Mouse (Mus musculus): Measurements from ENCODE around the gene Acvr1. TPM values are rescaled to one million over a fixed set of nuclear protein-coding genes. Genes with fewer than 3 reads are reported as not detected.

The Acvr1 gene
- polyA plus RNA-seq, 1 experiment from 2014 or later = 7.9 TPM

GRCm38 (mm10) chr2:58484284-58484965 lies 82.5 kb downstream of the Acvr1 start:
- no peak overlapping the region for H3K27ac ChIP-seq (ENCODE audit: low read depth, low read length)
- H3K9me3 ChIP-seq (ENCODE audit: control insufficient read depth, low read length) = no peaks in the 10 kb centered on the region
- WGBS = 71% methylated on average over 7 of the region's 7 CpGs
- H3K4me3 ChIP-seq (ENCODE audit: low read length) = no peak overlapping the region
- ATAC-seq (ENCODE audit: low FRiP score, low TSS enrichment) = no peak
- peaks cover 7% of the 10 kb centered on the region; the same call in 1 of the 2 replicates for H3K4me1 ChIP-seq (ENCODE audit: control insufficient read depth, insufficient read depth, low read length)
- H3K27me3 ChIP-seq (ENCODE audit: control insufficient read depth, insufficient read depth, low read length) = no peaks in the 10 kb centered on the region
- H3K4me2 ChIP-seq (replicated peaks; ENCODE audit: low read depth, low read length) = no peak overlapping the region
- H3K9ac ChIP-seq (ENCODE audit: low read depth, low read length) = no peak overlapping the region
- peaks cover 2% of the 10 kb centered on the region; the same call in 1 of the 2 replicates for H3K36me3 ChIP-seq (ENCODE audit: control insufficient read depth, insufficient read depth, low read length)

GRCm38 (mm10) chr2:58481450-58482100 lies 85.4 kb downstream of the Acvr1 start:
- Histone ChIP-seq H3K9me3 (ENCODE audit: control insufficient read depth, low read length) (no peaks in the 10 kb centered on the region), H3K4me1 (ENCODE audit: control insufficient read depth, insufficient read depth, low read length) (peaks cover 7% of the 10 kb centered on the region; the same call in 1 of the 2 replicates), H3K36me3 (ENCODE audit: control insufficient read depth, insufficient read depth, low read length) (peaks cover 3% of the 10 kb centered on the region; the same call in 1 of the 2 replicates), H3K27me3 (ENCODE audit: control insufficient read depth, insufficient read depth, low read length) (no peaks in the 10 kb centered on the region), H3K27ac (ENCODE audit: low read depth, low read length) (no peak overlapping the region), H3K4me3 (ENCODE audit: low read length) (no peak overlapping the region), H3K9ac (ENCODE audit: low read depth, low read length) (no peak overlapping the region), H3K4me2 (replicated peaks; ENCODE audit: low read depth, low read length) (no peak overlapping the region)
- WGBS = 68% methylated on average over 9 of the region's 9 CpGs
- ATAC-seq (ENCODE audit: low FRiP score, low TSS enrichment) = no peak

DNA sequence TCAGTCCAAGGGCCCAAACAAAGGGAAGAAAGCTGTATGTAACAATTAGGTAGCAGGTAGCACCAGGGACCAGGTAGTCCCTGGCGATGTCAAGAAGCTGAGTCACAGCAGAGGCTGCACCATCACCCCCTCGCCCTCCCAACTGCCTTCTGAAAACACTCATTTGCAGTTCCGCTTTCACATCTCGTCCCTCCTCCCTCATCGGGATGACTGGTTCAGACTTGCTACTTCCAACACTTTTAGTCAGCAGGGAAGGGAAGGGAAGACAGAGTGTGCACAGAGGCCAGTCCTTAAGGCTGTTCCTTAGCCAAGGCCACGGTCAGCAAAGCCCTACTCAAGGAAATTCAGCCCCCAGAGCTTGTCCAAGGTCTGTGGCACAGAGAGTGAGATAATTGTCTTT lies 86.2 kb downstream of the Acvr1 start:
- Histone ChIP-seq H3K4me1 (ENCODE audit: control insufficient read depth, insufficient read depth, low read length) (peaks cover 4% of the 10 kb centered on the region; the same call in 1 of the 2 replicates), H3K4me2 (replicated peaks; ENCODE audit: low read depth, low read length) (no peak overlapping the region), H3K4me3 (ENCODE audit: low read length) (no peak overlapping the region), H3K9ac (ENCODE audit: low read depth, low read length) (no peak overlapping the region), H3K27ac (ENCODE audit: low read depth, low read length) (no peak overlapping the region), H3K9me3 (ENCODE audit: control insufficient read depth, low read length) (no peaks in the 10 kb centered on the region), H3K27me3 (ENCODE audit: control insufficient read depth, insufficient read depth, low read length) (no peaks in the 10 kb centered on the region), H3K36me3 (ENCODE audit: control insufficient read depth, insufficient read depth, low read length) (peaks cover 8% of the 10 kb centered on the region; the same call in 1 of the 2 replicates)
- 66% methylated on average over 6 of the region's 6 CpGs for WGBS
- no peak for ATAC-seq (ENCODE audit: low FRiP score, low TSS enrichment)

DNA sequence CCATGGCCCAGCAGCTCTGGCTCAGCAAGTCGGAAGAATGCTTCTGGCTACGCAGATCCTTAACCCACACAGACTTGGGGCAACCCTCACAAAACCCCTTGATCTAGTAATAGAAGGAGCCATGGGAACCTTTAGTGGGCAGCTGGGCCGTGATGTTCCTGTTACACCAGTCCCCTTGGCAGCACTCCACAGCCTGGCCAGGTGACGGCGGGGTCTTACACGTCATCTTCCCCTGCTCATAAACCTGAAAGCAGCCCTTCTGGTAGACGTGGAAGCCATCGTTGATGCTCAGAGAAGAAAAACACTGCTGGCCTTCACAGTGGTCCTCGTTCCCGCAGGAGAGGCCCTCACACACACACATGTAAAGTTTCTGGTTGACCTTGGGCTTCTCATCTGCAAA lies 87.4 kb downstream of the Acvr1 start:
- no peak overlapping the region for H3K9ac ChIP-seq (ENCODE audit: low read depth, low read length)
- H3K9me3 ChIP-seq (ENCODE audit: control insufficient read depth, low read length) = no peaks in the 10 kb centered on the region
- peaks cover 8% of the 10 kb centered on the region; the same call in 1 of the 2 replicates for H3K36me3 ChIP-seq (ENCODE audit: control insufficient read depth, insufficient read depth, low read length)
- no peak for ATAC-seq (ENCODE audit: low FRiP score, low TSS enrichment)
- no peak overlapping the region for H3K4me3 ChIP-seq (ENCODE audit: low read length)
- no peak overlapping the region for H3K27ac ChIP-seq (ENCODE audit: low read depth, low read length)
- 88% methylated on average over 10 of the region's 10 CpGs for WGBS
- H3K27me3 ChIP-seq (ENCODE audit: control insufficient read depth, insufficient read depth, low read length) = no peaks in the 10 kb centered on the region
- no peak overlapping the region for H3K4me2 ChIP-seq (replicated peaks; ENCODE audit: low read depth, low read length)
- no peaks in the 10 kb centered on the region for H3K4me1 ChIP-seq (ENCODE audit: control insufficient read depth, insufficient read depth, low read length)

- no peaks in the 10 kb centered on the region for H3K27me3 ChIP-seq (ENCODE audit: control insufficient read depth, insufficient read depth, low read length)
- H3K27ac ChIP-seq (ENCODE audit: low read depth, low read length) = no peak overlapping the region
- H3K4me3 ChIP-seq (ENCODE audit: low read length) = no peak overlapping the region
- no peak for ATAC-seq (ENCODE audit: low FRiP score, low TSS enrichment)
- H3K9ac ChIP-seq (ENCODE audit: low read depth, low read length) = no peak overlapping the region
- H3K4me2 ChIP-seq (replicated peaks; ENCODE audit: low read depth, low read length) = no peak overlapping the region
- H3K9me3 ChIP-seq (ENCODE audit: control insufficient read depth, low read length) = no peaks in the 10 kb centered on the region
- H3K36me3 ChIP-seq (ENCODE audit: control insufficient read depth, insufficient read depth, low read length) = peaks cover 12% of the 10 kb centered on the region; the same call in 1 of the 2 replicates
- 87% methylated on average over 4 of the region's 4 CpGs for WGBS
- H3K4me1 ChIP-seq (ENCODE audit: control insufficient read depth, insufficient read depth, low read length) = no peaks in the 10 kb centered on the region
These were observed 88.8 kb downstream of the Acvr1 start for GRCm38 (mm10) chr2:58478144-58478543.

GRCm38 (mm10) chr2:58476956-58477715 lies 89.8 kb downstream of the Acvr1 start:
- H3K27me3 ChIP-seq (ENCODE audit: control insufficient read depth, insufficient read depth, low read length) = no peaks in the 10 kb centered on the region
- peaks cover 14% of the 10 kb centered on the region; the same call in 1 of the 2 replicates for H3K36me3 ChIP-seq (ENCODE audit: control insufficient read depth, insufficient read depth, low read length)
- H3K27ac ChIP-seq (ENCODE audit: low read depth, low read length) = no peak overlapping the region
- no peak overlapping the region for H3K4me3 ChIP-seq (ENCODE audit: low read length)
- no peaks in the 10 kb centered on the region for H3K4me1 ChIP-seq (ENCODE audit: control insufficient read depth, insufficient read depth, low read length)
- no peak overlapping the region for H3K9ac ChIP-seq (ENCODE audit: low read depth, low read length)
- 61% methylated on average over 12 of the region's 12 CpGs for WGBS
- H3K9me3 ChIP-seq (ENCODE audit: control insufficient read depth, low read length) = no peaks in the 10 kb centered on the region
- no peak for ATAC-seq (ENCODE audit: low FRiP score, low TSS enrichment)
- no peak overlapping the region for H3K4me2 ChIP-seq (replicated peaks; ENCODE audit: low read depth, low read length)

DNA sequence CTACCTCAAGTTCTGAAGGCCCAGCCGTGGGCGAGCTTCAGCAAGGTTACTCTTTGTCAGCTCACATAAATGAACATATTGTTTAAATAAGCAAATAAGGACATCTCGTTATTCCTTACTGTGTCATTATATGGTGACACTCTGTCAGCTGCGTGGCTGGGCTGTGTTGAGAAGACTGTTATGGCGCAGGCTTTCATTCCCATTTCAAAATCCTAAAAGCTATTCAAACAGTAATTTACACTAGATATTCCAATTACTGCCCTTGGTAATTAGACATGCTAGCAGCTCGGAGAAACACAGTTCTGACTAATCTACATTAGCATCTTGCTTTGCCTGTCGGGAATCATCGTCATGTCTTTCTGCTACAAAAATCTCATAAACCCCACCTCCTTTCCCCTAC lies 91.4 kb downstream of the Acvr1 start:
- H3K27ac ChIP-seq (ENCODE audit: low read depth, low read length) = no peak overlapping the region
- ATAC-seq (ENCODE audit: low FRiP score, low TSS enrichment) = no peak
- no peaks in the 10 kb centered on the region for H3K9me3 ChIP-seq (ENCODE audit: control insufficient read depth, low read length)
- no peaks in the 10 kb centered on the region for H3K27me3 ChIP-seq (ENCODE audit: control insufficient read depth, insufficient read depth, low read length)
- peaks cover 14% of the 10 kb centered on the region; the same call in 1 of the 2 replicates for H3K36me3 ChIP-seq (ENCODE audit: control insufficient read depth, insufficient read depth, low read length)
- H3K4me3 ChIP-seq (ENCODE audit: low read length) = no peak overlapping the region
- no peak overlapping the region for H3K9ac ChIP-seq (ENCODE audit: low read depth, low read length)
- no peaks in the 10 kb centered on the region for H3K4me1 ChIP-seq (ENCODE audit: control insufficient read depth, insufficient read depth, low read length)
- H3K4me2 ChIP-seq (replicated peaks; ENCODE audit: low read depth, low read length) = no peak overlapping the region
- WGBS = 92% methylated on average over 8 of the region's 8 CpGs

GRCm38 (mm10) chr2:58470290-58470689 lies 96.7 kb downstream of the Acvr1 start:
- ATAC-seq (ENCODE audit: low FRiP score, low TSS enrichment) = no peak
- no peak overlapping the region for H3K27ac ChIP-seq (ENCODE audit: low read depth, low read length)
- no peak overlapping the region for H3K4me3 ChIP-seq (ENCODE audit: low read length)
- no peak overlapping the region for H3K9ac ChIP-seq (ENCODE audit: low read depth, low read length)
- 92% methylated on average over 7 of the region's 7 CpGs for WGBS
- H3K4me1 ChIP-seq (ENCODE audit: control insufficient read depth, insufficient read depth, low read length) = no peaks in the 10 kb centered on the region
- no peaks in the 10 kb centered on the region for H3K27me3 ChIP-seq (ENCODE audit: control insufficient read depth, insufficient read depth, low read length)
- no peak overlapping the region for H3K4me2 ChIP-seq (replicated peaks; ENCODE audit: low read depth, low read length)
- peaks cover 3% of the 10 kb centered on the region; the same call in 1 of the 2 replicates for H3K9me3 ChIP-seq (ENCODE audit: control insufficient read depth, low read length)
- H3K36me3 ChIP-seq (ENCODE audit: control insufficient read depth, insufficient read depth, low read length) = peaks cover 45% of the 10 kb centered on the region
